Mouse (Mus musculus) lung, adult 2 months (tissue): Measurements from ENCODE around the gene Pawr.

Experiments
- CTCF ChIP-seq: fragments of 200-500 bp; IDR thresholded peaks from 2 replicates; pipeline ENCODE4 v1.5.1; 2011; ENCODE audit warnings: mild to moderate bottlenecking, low read length, control low read depth; ENCODE audit not compliant: insufficient read depth
- POLR2A ChIP-seq: fragments of 200-500 bp; IDR thresholded peaks from 2 replicates; pipeline ENCODE4 v1.6.1; 2011; ENCODE audit warnings: low read depth, mild to moderate bottlenecking, control low read depth, low read length, borderline replicate concordance; ENCODE audit errors: extremely low read depth

DNA sequence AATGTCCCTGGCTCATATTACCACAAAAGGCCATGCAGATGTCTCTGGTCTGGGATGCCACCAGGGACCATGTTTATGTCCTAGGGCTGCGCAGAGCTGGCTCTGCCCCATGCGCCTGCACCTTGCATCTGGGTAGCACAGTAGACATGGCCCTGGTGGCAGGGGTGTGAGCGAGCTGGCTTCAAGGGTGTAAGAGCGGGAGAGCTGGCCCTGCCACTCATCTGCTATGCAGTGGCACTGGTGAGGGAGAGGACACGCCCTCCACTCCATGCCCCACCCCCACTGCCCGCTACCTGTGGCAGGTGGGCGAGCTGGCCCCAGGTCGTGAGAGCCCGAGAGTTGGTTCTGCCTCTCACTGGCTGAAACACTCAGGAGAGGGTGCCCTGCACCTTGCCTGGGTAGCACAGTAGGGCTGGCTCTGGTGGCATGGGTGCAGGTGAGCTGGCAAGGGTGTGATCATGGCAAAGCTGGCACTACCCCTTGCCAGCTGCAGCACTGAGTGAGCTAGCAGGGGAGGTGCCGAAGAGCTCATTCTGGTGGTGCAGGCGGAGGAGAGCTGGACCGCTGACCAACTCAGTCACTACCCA is 24.8 kb downstream of the Pawr start:
- TF ChIP-seq POLR2A, result no peak
- TF ChIP-seq CTCF, result no peak
